Mouse (Mus musculus): ENCODE measurements at regions not wholly inside any gene's neighbourhood (a gene's known extent, or its start where the extent isn't known, plus 50 kb on each side); places are given as distances from the start of the nearest gene placed in this dataset.

- H3K9me3 ChIP-seq (ENCODE audit: control insufficient read depth, low read length): no peaks in the 10 kb centered on the region
- no peaks in the 10 kb centered on the region for H3K36me3 ChIP-seq (replicated peaks; ENCODE audit: control insufficient read depth, insufficient read depth, low read depth)
- H3K4me3 ChIP-seq (ENCODE audit: insufficient read depth in 1 of 2, low read depth in 2 of 2, low read length in 2 of 2): no peak overlapping the region
- no peak for DNase-seq (ENCODE audit: low read depth in 3 of 3, low spot score in 3 of 3)
- no peak overlapping the region for H3K9ac ChIP-seq (replicated peaks)
- no peak overlapping the region for H3K4me2 ChIP-seq (ENCODE audit: low read depth)
- no peak for ATAC-seq (ENCODE audit: insufficient read depth)
- no peak overlapping the region for H3K27ac ChIP-seq
- WGBS (ENCODE audit: insufficient replicate concordance): 44% methylated on average over 3 of the region's 3 CpGs
- no peaks in the 10 kb centered on the region for H3K4me1 ChIP-seq (replicated peaks; ENCODE audit: control insufficient read depth in 2 of 2, insufficient read depth in 2 of 2, low read length in 1 of 2)
- TF ChIP-seq CTCF (IDR thresholded peaks at IDR 0.05; ENCODE audit: low read depth) (no peak), EP300 (IDR thresholded peaks at IDR 0.05; ENCODE audit: low read depth) (no peak)
- no peaks in the 10 kb centered on the region for H3K27me3 ChIP-seq (ENCODE audit: control insufficient read depth, insufficient read depth, low read length)
These were observed 288.5 kb downstream of the Pax1 start for GRCm38 (mm10) chr2:147650229-147650628.

DNA sequence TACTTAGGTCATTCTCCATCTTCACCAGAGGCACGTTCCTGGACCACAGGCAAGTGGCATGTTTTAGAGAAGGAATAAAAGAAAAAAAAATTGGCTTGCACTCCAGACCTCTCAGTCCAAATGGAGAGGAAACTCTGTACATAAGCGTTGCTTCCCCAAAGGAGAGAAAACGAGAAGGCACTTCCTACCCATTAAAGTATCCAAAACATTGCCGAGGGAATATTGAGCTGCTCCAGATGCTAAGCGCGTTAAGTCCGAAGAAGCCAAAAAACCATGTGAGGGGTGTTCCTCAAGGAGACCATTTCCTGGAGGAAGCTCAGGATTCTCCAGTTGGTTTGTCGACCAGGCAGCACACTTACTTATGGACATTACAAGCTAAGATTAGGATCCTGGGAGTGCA, 286.2 kb downstream of the Pax1 start:
- ATAC-seq (ENCODE audit: insufficient read depth) (no peak), DNase-seq (ENCODE audit: low read depth in 3 of 3, low spot score in 3 of 3) (no peak)
- H3K4me1 ChIP-seq (replicated peaks; ENCODE audit: control insufficient read depth in 2 of 2, insufficient read depth in 2 of 2, low read length in 1 of 2): no peaks in the 10 kb centered on the region
- H3K9ac ChIP-seq (replicated peaks): no peak overlapping the region
- no peak overlapping the region for H3K4me3 ChIP-seq (ENCODE audit: insufficient read depth in 1 of 2, low read depth in 2 of 2, low read length in 2 of 2)
- H3K36me3 ChIP-seq (replicated peaks; ENCODE audit: control insufficient read depth, insufficient read depth, low read depth): no peaks in the 10 kb centered on the region
- H3K4me2 ChIP-seq (ENCODE audit: low read depth): no peak overlapping the region
- no peak overlapping the region for H3K27ac ChIP-seq
- H3K27me3 ChIP-seq (ENCODE audit: control insufficient read depth, insufficient read depth, low read length): no peaks in the 10 kb centered on the region
- no peak for TF ChIP-seq CTCF (IDR thresholded peaks at IDR 0.05; ENCODE audit: low read depth)
- TF ChIP-seq EP300 (IDR thresholded peaks at IDR 0.05; ENCODE audit: low read depth): no peak
- 72% methylated on average over 8 of the region's 8 CpGs for WGBS (ENCODE audit: insufficient replicate concordance)
- no peaks in the 10 kb centered on the region for H3K9me3 ChIP-seq (ENCODE audit: control insufficient read depth, low read length)

- DNase-seq (ENCODE audit: low read depth in 3 of 3, low spot score in 3 of 3) (no peak), ATAC-seq (ENCODE audit: insufficient read depth) (no peak)
- no peaks in the 10 kb centered on the region for H3K36me3 ChIP-seq (replicated peaks; ENCODE audit: control insufficient read depth, insufficient read depth, low read depth)
- H3K4me1 ChIP-seq (replicated peaks; ENCODE audit: control insufficient read depth in 2 of 2, insufficient read depth in 2 of 2, low read length in 1 of 2): no peaks in the 10 kb centered on the region
- no peak overlapping the region for H3K4me2 ChIP-seq (ENCODE audit: low read depth)
- WGBS (ENCODE audit: insufficient replicate concordance): 61% methylated on average over 4 of the region's 4 CpGs
- no peaks in the 10 kb centered on the region for H3K27me3 ChIP-seq (ENCODE audit: control insufficient read depth, insufficient read depth, low read length)
- no peak overlapping the region for H3K4me3 ChIP-seq (ENCODE audit: insufficient read depth in 1 of 2, low read depth in 2 of 2, low read length in 2 of 2)
- H3K9me3 ChIP-seq (ENCODE audit: control insufficient read depth, low read length): no peaks in the 10 kb centered on the region
- H3K9ac ChIP-seq (replicated peaks): no peak overlapping the region
- no peak for TF ChIP-seq CTCF (IDR thresholded peaks at IDR 0.05; ENCODE audit: low read depth)
- no peak for TF ChIP-seq EP300 (IDR thresholded peaks at IDR 0.05; ENCODE audit: low read depth)
- no peak overlapping the region for H3K27ac ChIP-seq
These were observed 285.8 kb downstream of the Pax1 start for GRCm38 (mm10) chr2:147647506-147647905.

DNA sequence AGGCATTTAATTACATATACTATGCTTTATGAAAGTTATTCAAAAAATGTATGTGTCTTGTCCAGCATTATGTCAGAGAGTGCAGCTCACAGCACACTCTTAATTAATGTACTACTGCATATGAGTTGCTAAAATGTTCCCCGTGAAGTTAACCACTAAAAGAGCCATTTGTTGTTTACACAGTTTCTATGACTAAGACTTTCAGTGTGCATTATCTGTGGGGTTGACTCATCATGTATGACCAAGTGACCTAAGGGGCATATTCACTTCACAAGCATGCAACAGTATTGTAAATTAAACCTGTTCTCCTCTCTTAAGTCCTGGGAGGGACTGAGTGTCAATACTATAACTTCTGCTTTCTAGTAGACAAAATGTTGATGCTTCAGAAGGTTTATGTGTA, 276.2 kb downstream of the Pax1 start:
- H3K9me3 ChIP-seq (ENCODE audit: control insufficient read depth, low read length): no peaks in the 10 kb centered on the region
- H3K4me1 ChIP-seq (replicated peaks; ENCODE audit: control insufficient read depth in 2 of 2, insufficient read depth in 2 of 2, low read length in 1 of 2): no peaks in the 10 kb centered on the region
- no peaks in the 10 kb centered on the region for H3K36me3 ChIP-seq (replicated peaks; ENCODE audit: control insufficient read depth, insufficient read depth, low read depth)
- no peak overlapping the region for H3K4me3 ChIP-seq (ENCODE audit: insufficient read depth in 1 of 2, low read depth in 2 of 2, low read length in 2 of 2)
- no peaks in the 10 kb centered on the region for H3K27me3 ChIP-seq (ENCODE audit: control insufficient read depth, insufficient read depth, low read length)
- TF ChIP-seq CTCF (IDR thresholded peaks at IDR 0.05; ENCODE audit: low read depth) (no peak), EP300 (IDR thresholded peaks at IDR 0.05; ENCODE audit: low read depth) (no peak)
- no peak overlapping the region for H3K4me2 ChIP-seq (ENCODE audit: low read depth)
- ATAC-seq (ENCODE audit: insufficient read depth) (no peak), DNase-seq (ENCODE audit: low read depth in 3 of 3, low spot score in 3 of 3) (no peak)
- no peak overlapping the region for H3K27ac ChIP-seq
- WGBS (ENCODE audit: insufficient replicate concordance): 47% methylated on average over 1 of the region's 1 CpGs
- H3K9ac ChIP-seq (replicated peaks): no peak overlapping the region

- DNase-seq (ENCODE audit: low read depth in 3 of 3, low spot score in 3 of 3) (no peak), ATAC-seq (ENCODE audit: insufficient read depth) (no peak)
- H3K4me3 ChIP-seq (ENCODE audit: insufficient read depth in 1 of 2, low read depth in 2 of 2, low read length in 2 of 2): no peak overlapping the region
- H3K9me3 ChIP-seq (ENCODE audit: control insufficient read depth, low read length): no peaks in the 10 kb centered on the region
- H3K4me1 ChIP-seq (replicated peaks; ENCODE audit: control insufficient read depth in 2 of 2, insufficient read depth in 2 of 2, low read length in 1 of 2): no peaks in the 10 kb centered on the region
- no peak for TF ChIP-seq CTCF (IDR thresholded peaks at IDR 0.05; ENCODE audit: low read depth)
- no peak for TF ChIP-seq EP300 (IDR thresholded peaks at IDR 0.05; ENCODE audit: low read depth)
- H3K4me2 ChIP-seq (ENCODE audit: low read depth): no peak overlapping the region
- no peak overlapping the region for H3K9ac ChIP-seq (replicated peaks)
- no peaks in the 10 kb centered on the region for H3K27me3 ChIP-seq (ENCODE audit: control insufficient read depth, insufficient read depth, low read length)
- no peak overlapping the region for H3K27ac ChIP-seq
- H3K36me3 ChIP-seq (replicated peaks; ENCODE audit: control insufficient read depth, insufficient read depth, low read depth): no peaks in the 10 kb centered on the region
- 64% methylated on average over 6 of the region's 6 CpGs for WGBS (ENCODE audit: insufficient replicate concordance)
These were observed 271.0 kb downstream of the Pax1 start for GRCm38 (mm10) chr2:147632737-147633136.

Measured in liver, embryonic 14.5 days (tissue).